Mouse (Mus musculus) erythroblast, embryonic 14.5 days (primary cell): ENCODE results near the gene Rhd. TPM values are rescaled to one million over a fixed set of nuclear protein-coding genes. Genes with fewer than 3 reads are reported as not detected.

ENCODE experiments used
- H3K27me3 ChIP-seq: 2 replicates; pipeline ENCODE4 v1.6.1; 2012; ENCODE audit warnings: inconsistent platforms; ENCODE audit not compliant: control insufficient read depth
- H3K36me3 ChIP-seq: 2 replicates; pipeline ENCODE4 v1.6.1; 2012; ENCODE audit warnings: mild to moderate bottlenecking, inconsistent platforms; ENCODE audit not compliant: control insufficient read depth
- H3K4me1 ChIP-seq: 2 replicates; pipeline ENCODE4 v1.6.1; 2012; ENCODE audit warnings: inconsistent platforms; ENCODE audit not compliant: control insufficient read depth
- H3K4me3 ChIP-seq: replicated peaks from 2 replicates; pipeline ENCODE3; 2012; ENCODE audit warnings: moderate library complexity, mild to moderate bottlenecking, inconsistent platforms
- H3K9me3 ChIP-seq: 2 replicates; pipeline ENCODE4 v1.6.1; 2012; ENCODE audit warnings: low read length, inconsistent platforms, mixed read lengths; ENCODE audit not compliant: control insufficient read depth
- GATA1 ChIP-seq: IDR thresholded peaks from 2 replicates; pipeline ENCODE4 v1.6.1; 2012; ENCODE audit warnings: low read length, inconsistent platforms, mixed read lengths
- TAL1 ChIP-seq: IDR thresholded peaks from 3 replicates; pipeline ENCODE4 v1.6.1; 2012; ENCODE audit warnings: low read length, inconsistent platforms, mixed read lengths
- polyA plus RNA-seq: library from polyadenylated mRNA; stranded (reverse); fragments of >175 nt; gene quantifications from 2 replicates; pipeline ENCODE4 v1.2.3, GENCODE M21; 2012

Gene Rhd
- polyA plus RNA-seq, 1 experiment: 54.9 TPM

DNA sequence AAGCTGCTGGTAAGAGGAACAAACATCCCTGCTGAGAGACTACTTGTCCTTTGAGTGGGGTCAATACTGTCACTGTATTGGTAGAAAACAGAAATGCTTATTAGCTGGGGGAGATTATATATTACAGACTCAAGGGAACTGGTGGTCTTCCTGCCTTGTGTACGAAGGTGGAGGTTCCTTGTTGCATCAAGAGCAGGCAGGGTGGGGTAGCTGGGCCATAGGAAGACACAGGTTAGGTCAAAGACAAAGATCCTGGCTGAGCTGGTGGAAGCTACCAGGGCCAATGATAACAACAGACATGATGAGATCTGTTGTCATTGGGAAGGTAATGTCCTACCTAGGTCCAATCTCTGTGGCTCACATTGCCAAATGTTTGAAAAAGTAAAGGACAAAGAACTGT lies 24.1 kb upstream of the Rhd start:
- Histone ChIP-seq H3K4me1 (peaks cover 31% of the 10 kb centered on the region), H3K4me3 (no peak overlapping the region), H3K9me3 (no peaks in the 10 kb centered on the region), H3K36me3 (peaks cover 63% of the 10 kb centered on the region), H3K27me3 (no peaks in the 10 kb centered on the region)
- TF ChIP-seq TAL1: no peak
- TF ChIP-seq GATA1: no peak

DNA sequence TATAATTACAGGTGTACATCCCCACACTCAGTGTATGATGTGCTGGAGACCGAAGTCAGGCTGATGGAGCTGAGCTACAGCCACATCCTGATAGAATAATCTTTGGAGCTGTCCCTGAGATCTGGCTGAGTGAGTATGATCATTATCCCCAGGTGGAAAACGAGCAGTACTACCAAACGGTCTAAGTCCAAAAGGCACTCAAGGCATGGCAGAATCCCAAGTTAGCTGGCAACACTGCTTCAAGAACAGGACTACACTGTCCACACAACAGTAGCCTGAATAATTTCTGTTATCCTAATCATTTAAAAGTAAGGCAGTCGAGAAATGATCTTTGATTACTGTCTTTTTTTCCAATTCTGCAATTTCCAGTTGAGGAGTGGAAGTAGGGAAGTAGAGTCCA lies 20.8 kb upstream of the Rhd start:
- Histone ChIP-seq H3K9me3 (no peaks in the 10 kb centered on the region), H3K36me3 (peaks cover 59% of the 10 kb centered on the region), H3K4me3 (no peak overlapping the region), H3K27me3 (no peaks in the 10 kb centered on the region), H3K4me1 (peaks cover 49% of the 10 kb centered on the region)
- TF ChIP-seq TAL1: no peak
- TF ChIP-seq GATA1: no peak

DNA sequence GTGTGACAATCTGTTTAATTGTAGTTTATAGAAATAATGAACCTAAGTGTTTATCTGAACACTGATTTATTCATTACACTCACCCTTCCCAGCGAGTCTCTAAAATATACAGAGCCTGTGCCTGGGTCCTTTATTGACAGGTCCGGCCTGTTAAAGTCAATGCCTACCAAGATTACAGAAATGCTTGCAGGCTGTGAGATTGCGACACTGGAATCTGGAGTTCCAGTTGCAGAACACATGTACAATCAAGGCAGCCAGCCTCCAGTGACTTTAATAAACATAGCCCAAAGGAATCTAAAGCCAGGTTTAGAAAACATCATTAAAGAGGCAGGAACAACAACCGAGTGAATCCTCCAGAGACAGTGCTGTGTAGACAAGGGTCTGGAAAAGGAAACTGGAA lies 16.7 kb upstream of the Rhd start:
- TF ChIP-seq TAL1 (no peak), GATA1 (no peak)
- H3K4me1 ChIP-seq: peaks cover 57% of the 10 kb centered on the region
- H3K4me3 ChIP-seq: no peak overlapping the region
- H3K9me3 ChIP-seq: no peaks in the 10 kb centered on the region
- H3K36me3 ChIP-seq: peaks cover 74% of the 10 kb centered on the region
- no peaks in the 10 kb centered on the region for H3K27me3 ChIP-seq

DNA sequence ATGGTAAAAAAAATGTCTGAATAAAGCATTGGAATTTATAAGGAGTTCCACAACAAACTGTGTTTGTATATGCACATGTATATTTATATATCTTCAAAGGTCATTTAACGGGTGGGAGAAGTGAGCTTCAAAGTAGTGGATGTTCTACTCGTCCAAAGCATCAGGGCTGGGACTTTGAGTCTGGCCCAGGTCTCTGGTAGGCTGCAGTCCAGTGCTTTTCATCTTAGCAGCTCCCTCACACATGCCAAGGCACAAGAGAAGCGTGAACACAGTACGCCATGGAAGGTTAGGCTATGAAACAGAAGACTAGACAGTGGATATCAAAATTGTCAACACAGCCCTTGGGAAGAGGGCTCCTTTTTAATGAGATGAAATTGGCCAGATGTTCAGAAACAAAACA lies 13.8 kb upstream of the Rhd start:
- Histone ChIP-seq H3K4me1 (peaks cover 60% of the 10 kb centered on the region), H3K4me3 (peak overlapping the region; percentile 96), H3K27me3 (peaks cover 2% of the 10 kb centered on the region), H3K9me3 (no peaks in the 10 kb centered on the region), H3K36me3 (peaks cover 58% of the 10 kb centered on the region)
- TF ChIP-seq GATA1 (no peak), TAL1 (no peak)

DNA sequence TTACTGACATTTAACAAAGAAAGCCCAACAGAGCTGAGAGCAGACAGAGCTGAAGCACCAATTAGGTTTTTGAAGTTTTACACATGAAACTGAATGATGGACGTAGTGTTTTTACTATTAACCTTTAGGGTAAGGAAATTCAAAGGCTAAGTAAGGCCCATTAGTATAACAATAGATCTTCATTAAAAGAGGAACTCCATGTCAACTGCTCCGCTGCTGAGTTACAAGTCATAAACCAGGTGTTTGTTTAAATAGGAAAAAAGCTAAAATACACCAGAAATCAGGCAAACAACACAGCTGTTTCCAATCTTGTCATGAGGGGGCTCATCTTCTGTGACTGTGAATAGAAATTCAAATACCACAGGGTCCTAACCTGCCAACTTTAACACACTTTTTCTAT lies 13.1 kb upstream of the Rhd start:
- Histone ChIP-seq H3K4me1 (peaks cover 61% of the 10 kb centered on the region), H3K9me3 (no peaks in the 10 kb centered on the region)

DNA sequence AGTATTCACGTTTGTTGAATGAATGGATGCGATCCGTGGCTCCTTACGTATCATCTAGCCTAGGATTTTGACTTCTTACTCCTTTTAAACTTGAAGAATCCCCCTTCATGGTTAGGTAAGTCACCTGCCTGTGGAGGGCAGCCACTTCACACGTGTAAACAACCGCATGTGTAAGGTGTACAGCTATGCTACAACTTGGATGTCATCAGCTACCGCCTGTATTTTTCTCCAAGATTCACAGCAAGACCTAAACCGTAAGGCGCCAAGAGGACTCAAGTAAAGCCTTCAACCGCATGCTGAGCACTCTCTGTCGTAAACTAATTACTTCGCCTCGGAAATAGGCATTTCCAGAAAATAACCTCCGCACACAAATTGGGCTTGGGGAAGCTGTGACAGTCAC lies 12.5 kb upstream of the Rhd start:
- TF ChIP-seq TAL1: no peak
- no peak for TF ChIP-seq GATA1
- H3K4me3 ChIP-seq: peak overlapping the region; percentile 96
- H3K4me1 ChIP-seq: peaks cover 64% of the 10 kb centered on the region
- H3K9me3 ChIP-seq: no peaks in the 10 kb centered on the region
- H3K27me3 ChIP-seq: peaks cover 5% of the 10 kb centered on the region
- H3K36me3 ChIP-seq: peaks cover 47% of the 10 kb centered on the region

More for the DNA sequence above, 13.1 kb upstream of the Rhd start:
- Histone ChIP-seq H3K36me3 (peaks cover 52% of the 10 kb centered on the region), H3K4me3 (peak overlapping the region; percentile 96), H3K27me3 (peaks cover 5% of the 10 kb centered on the region)
- TF ChIP-seq GATA1 (no peak), TAL1 (no peak)

DNA sequence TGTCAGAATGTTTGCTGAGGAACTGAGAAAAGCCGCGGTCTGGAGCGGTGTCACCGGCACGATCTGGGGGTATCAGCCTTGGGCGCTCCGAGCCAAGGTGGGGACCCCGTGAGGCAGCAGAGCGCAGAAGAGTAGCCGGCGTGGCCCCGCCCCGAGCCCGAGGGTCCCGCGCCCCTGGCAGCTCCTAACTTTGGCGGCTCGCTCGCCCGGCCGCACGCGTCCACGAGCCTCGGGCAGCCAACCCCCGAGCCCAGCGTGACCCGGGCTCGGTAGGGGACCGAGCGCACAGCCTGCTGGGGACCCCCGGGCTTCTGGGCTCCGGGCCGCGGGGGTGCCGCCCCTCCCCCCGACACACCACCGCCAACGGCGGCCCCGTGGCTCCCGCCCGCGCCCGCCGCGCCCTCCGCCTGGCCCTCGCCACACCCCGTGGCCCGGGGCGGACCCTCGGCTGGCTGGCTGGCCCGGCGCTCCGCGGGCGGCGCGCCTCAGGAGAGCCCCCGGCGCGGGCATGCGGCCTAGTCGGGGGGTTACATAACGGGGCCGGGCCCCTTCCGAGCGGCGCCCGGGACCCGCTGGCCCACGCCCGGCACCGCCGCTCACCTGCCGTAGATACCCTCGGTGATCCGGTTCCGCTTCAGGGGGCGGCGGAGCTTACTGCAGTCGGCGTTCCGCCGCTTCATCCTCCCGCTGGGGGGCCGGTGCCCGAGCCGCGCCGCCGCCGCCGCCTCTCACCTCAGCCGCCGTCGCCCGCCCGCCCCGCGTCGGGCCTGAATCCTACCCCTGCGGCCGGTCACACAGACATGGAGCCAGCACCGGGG lies 11.7 kb upstream of the Rhd start:
- no peaks in the 10 kb centered on the region for H3K9me3 ChIP-seq
- peaks cover 5% of the 10 kb centered on the region for H3K27me3 ChIP-seq
- H3K36me3 ChIP-seq: peaks cover 40% of the 10 kb centered on the region
- peak overlapping the region; percentile 96 for H3K4me3 ChIP-seq
- peaks cover 65% of the 10 kb centered on the region for H3K4me1 ChIP-seq
- no peak for TF ChIP-seq GATA1
- TF ChIP-seq TAL1: no peak

DNA sequence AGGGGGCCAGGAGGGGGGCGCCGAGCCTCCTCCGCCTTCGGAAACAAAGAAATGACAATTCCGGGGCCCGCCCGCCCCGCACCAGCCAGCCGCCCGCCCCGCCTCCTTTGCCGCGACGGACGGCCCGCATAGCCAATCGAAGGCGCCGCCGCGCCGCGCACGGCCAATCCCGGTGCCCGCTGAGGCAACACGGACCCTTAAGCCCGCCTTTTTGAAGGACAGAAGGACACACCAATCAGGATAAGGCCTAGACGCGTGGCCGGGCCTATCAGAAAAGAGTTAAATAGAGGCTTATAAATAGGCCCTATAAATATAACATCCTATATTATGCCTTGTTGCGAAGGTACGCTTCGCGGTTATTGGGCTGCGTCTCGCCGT lies 11.1 kb upstream of the Rhd start, which contains the start of gene Maco1:
Gene Maco1 (minus strand): TSS at position 87 of the 378 bp plus-strand sequence.
- peaks cover 61% of the 10 kb centered on the region for H3K4me1 ChIP-seq
- H3K27me3 ChIP-seq: peaks cover 5% of the 10 kb centered on the region
- H3K36me3 ChIP-seq: peaks cover 35% of the 10 kb centered on the region
- peak within 1 kb of the TSS; percentile 96 for H3K4me3 ChIP-seq
- H3K9me3 ChIP-seq: no peaks in the 10 kb centered on the region
- TF ChIP-seq TAL1 (no peak), GATA1 (no peak)

DNA sequence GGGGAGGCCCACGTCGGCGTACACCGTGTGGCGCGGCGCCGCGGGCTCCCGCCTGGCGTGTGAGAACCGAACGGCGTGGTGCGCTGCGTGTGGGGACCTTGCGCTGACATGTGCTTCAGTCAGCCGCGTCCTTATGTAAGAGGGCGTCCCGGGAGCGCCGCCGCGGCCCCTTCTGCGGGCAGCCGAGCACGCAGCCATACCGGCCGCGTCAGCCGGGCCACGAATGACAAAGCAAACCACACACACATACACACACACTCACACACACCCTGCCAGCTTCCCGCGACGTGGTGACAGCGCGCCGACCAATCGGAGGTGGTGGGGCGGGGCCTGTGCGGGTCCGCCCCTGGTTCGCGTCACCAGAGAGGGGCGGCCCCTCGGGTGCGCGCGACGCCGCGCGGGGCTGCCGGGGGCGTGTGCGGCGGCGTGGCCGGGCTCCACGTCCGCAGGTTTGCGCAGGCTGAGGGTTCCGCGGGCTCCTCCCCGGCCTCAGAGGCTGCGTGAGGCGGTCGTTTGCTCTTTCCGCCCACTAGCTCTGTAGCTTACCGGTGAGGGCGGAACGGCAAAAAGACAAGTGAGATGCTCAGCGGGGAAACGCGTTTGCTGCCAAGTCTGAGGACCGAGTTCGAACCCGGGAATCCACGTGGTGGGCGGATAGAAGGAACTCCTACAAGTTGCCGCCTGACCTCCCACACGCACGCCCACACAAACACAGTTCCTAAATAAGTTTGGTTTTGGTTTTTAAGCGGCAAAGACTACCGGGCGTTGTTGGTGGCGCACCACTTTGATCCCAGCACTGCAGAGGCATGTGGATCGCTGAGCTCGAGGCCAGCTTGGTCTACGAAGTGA lies 10.5 kb upstream of the Rhd start:
- TF ChIP-seq GATA1 (no peak), TAL1 (no peak)
- H3K36me3 ChIP-seq: peaks cover 30% of the 10 kb centered on the region
- H3K4me3 ChIP-seq: peak overlapping the region; percentile 96
- peaks cover 5% of the 10 kb centered on the region for H3K27me3 ChIP-seq
- peaks cover 60% of the 10 kb centered on the region for H3K4me1 ChIP-seq
- no peaks in the 10 kb centered on the region for H3K9me3 ChIP-seq
